Mouse (Mus musculus): ENCODE results near the gene Gnat1. TPM values are rescaled to one million over a fixed set of nuclear protein-coding genes. Genes with fewer than 3 reads are reported as not detected.

The Gnat1 gene
- polyA plus RNA-seq, 1 experiment from 2014 or later = 1.9 TPM

GRCm38 (mm10) chr9:107626158-107626843, 53.2 kb downstream of the Gnat1 start:
- Histone ChIP-seq H3K9me3 (ENCODE audit: control insufficient read depth) (no peaks in the 10 kb centered on the region), H3K36me3 (ENCODE audit: control insufficient read depth, insufficient read depth) (peaks cover 23% of the 10 kb centered on the region), H3K27ac (ENCODE audit: low read depth, low read length) (0 out of 2 replicates have a peak overlapping the region, but pooled peaks have one; percentile 54), H3K9ac (ENCODE audit: low read depth, low read length) (peak overlapping the region; percentile 34; the same call in 1 of the 2 replicates), H3K4me3 (ENCODE audit: low read depth, low read length) (no peak overlapping the region), H3K4me2 (replicated peaks; ENCODE audit: low read depth) (peak overlapping the region; percentile 41), H3K27me3 (replicated peaks; ENCODE audit: control insufficient read depth, insufficient read depth, low read length) (no peaks in the 10 kb centered on the region), H3K4me1 (replicated peaks; ENCODE audit: control insufficient read depth, insufficient read depth, low read length) (peaks cover 27% of the 10 kb centered on the region)
- 0 out of 2 replicates have a peak, but pooled peaks have one; percentile 1 for ATAC-seq
- 53% methylated on average over 15 of the region's 15 CpGs for WGBS
- no peak for TF ChIP-seq CTCF (IDR thresholded peaks at IDR 0.05; ENCODE audit: low read depth)

- Histone ChIP-seq H3K4me3 (ENCODE audit: low read depth, low read length) (no peak overlapping the region), H3K27me3 (replicated peaks; ENCODE audit: control insufficient read depth, insufficient read depth, low read length) (no peaks in the 10 kb centered on the region), H3K4me2 (replicated peaks; ENCODE audit: low read depth) (no peak overlapping the region), H3K36me3 (ENCODE audit: control insufficient read depth, insufficient read depth) (peaks cover 25% of the 10 kb centered on the region), H3K9me3 (ENCODE audit: control insufficient read depth) (no peaks in the 10 kb centered on the region), H3K27ac (ENCODE audit: low read depth, low read length) (peak overlapping the region; percentile 21; the same call in 1 of the 2 replicates), H3K4me1 (replicated peaks; ENCODE audit: control insufficient read depth, insufficient read depth, low read length) (peaks cover 27% of the 10 kb centered on the region), H3K9ac (ENCODE audit: low read depth, low read length) (no peak overlapping the region)
- TF ChIP-seq CTCF (IDR thresholded peaks at IDR 0.05; ENCODE audit: low read depth) = peak; percentile 63
- ATAC-seq = no peak
- 91% methylated on average over 12 of the region's 12 CpGs for WGBS
Measured at GRCm38 (mm10) chr9:107625351-107626128, 54.0 kb downstream of the Gnat1 start.

GRCm38 (mm10) chr9:107624951-107625350, 54.6 kb downstream of the Gnat1 start:
- H3K27ac ChIP-seq (ENCODE audit: low read depth, low read length) = peak overlapping the region; percentile 52; the same call in 1 of the 2 replicates
- H3K4me3 ChIP-seq (ENCODE audit: low read depth, low read length) = no peak overlapping the region
- peaks cover 30% of the 10 kb centered on the region for H3K36me3 ChIP-seq (ENCODE audit: control insufficient read depth, insufficient read depth)
- no peaks in the 10 kb centered on the region for H3K9me3 ChIP-seq (ENCODE audit: control insufficient read depth)
- H3K4me1 ChIP-seq (replicated peaks; ENCODE audit: control insufficient read depth, insufficient read depth, low read length) = peaks cover 26% of the 10 kb centered on the region
- H3K4me2 ChIP-seq (replicated peaks; ENCODE audit: low read depth) = no peak overlapping the region
- ATAC-seq = peak; percentile 11; the same call in 1 of the 2 replicates
- no peak overlapping the region for H3K9ac ChIP-seq (ENCODE audit: low read depth, low read length)
- no peak for TF ChIP-seq CTCF (IDR thresholded peaks at IDR 0.05; ENCODE audit: low read depth)
- WGBS = 87% methylated on average over 3 of the region's 3 CpGs
- no peaks in the 10 kb centered on the region for H3K27me3 ChIP-seq (replicated peaks; ENCODE audit: control insufficient read depth, insufficient read depth, low read length)

- TF ChIP-seq CTCF (IDR thresholded peaks at IDR 0.05; ENCODE audit: low read depth) = no peak
- Histone ChIP-seq H3K27ac (ENCODE audit: low read depth, low read length) (peak overlapping the region; percentile 52), H3K36me3 (ENCODE audit: control insufficient read depth, insufficient read depth) (peaks cover 35% of the 10 kb centered on the region), H3K4me2 (replicated peaks; ENCODE audit: low read depth) (peak overlapping the region; percentile 4), H3K9me3 (ENCODE audit: control insufficient read depth) (no peaks in the 10 kb centered on the region), H3K4me1 (replicated peaks; ENCODE audit: control insufficient read depth, insufficient read depth, low read length) (peaks cover 27% of the 10 kb centered on the region), H3K9ac (ENCODE audit: low read depth, low read length) (no peak overlapping the region), H3K27me3 (replicated peaks; ENCODE audit: control insufficient read depth, insufficient read depth, low read length) (no peaks in the 10 kb centered on the region), H3K4me3 (ENCODE audit: low read depth, low read length) (no peak overlapping the region)
- 57% methylated on average over 5 of the region's 5 CpGs for WGBS
- ATAC-seq = peak; percentile 50
Measured at GRCm38 (mm10) chr9:107624539-107624938, 55.0 kb downstream of the Gnat1 start.

Other genes starting within 250 kb of the Gnat1 start
- 36.3 and 38.0 TPM in 2 replicates for gene Tmem115, start 145.8 kb downstream of the Gnat1 start, polyA plus RNA-seq (2015; fragmentation: Nextera tagmentation; extraction: Ambion mirVana)
- gene Cyb561d2, start 137.5 kb downstream of the Gnat1 start, polyA plus RNA-seq (2015; fragmentation: Nextera tagmentation; extraction: Ambion mirVana) = 36.3 and 38.9 TPM in 2 replicates
- 20.0 and 20.7 TPM in 2 replicates for gene Nprl2, start 137.5 kb downstream of the Gnat1 start, polyA plus RNA-seq (2015; fragmentation: Nextera tagmentation; extraction: Ambion mirVana)
- 4.0 and 5.0 TPM in 2 replicates for gene Zmynd10, start 132.4 kb downstream of the Gnat1 start, polyA plus RNA-seq (2015; fragmentation: Nextera tagmentation; extraction: Ambion mirVana)
- gene Rassf1, start 128.2 kb downstream of the Gnat1 start, polyA plus RNA-seq (2015; fragmentation: Nextera tagmentation; extraction: Ambion mirVana) = 44.3 and 48.0 TPM in 2 replicates
- gene Tusc2, start 116.5 kb downstream of the Gnat1 start, polyA plus RNA-seq (2015; fragmentation: Nextera tagmentation; extraction: Ambion mirVana) = 38.7 and 41.6 TPM in 2 replicates
- 47.5 and 52.8 TPM in 2 replicates for gene Hyal2, start 111.8 kb downstream of the Gnat1 start, polyA plus RNA-seq (2015; fragmentation: Nextera tagmentation; extraction: Ambion mirVana)
- 2.4 and 2.8 TPM in 2 replicates for gene Hyal1, start 102.8 kb downstream of the Gnat1 start, polyA plus RNA-seq (2015; fragmentation: Nextera tagmentation; extraction: Ambion mirVana)
- gene Naa80, start 100.8 kb downstream of the Gnat1 start, polyA plus RNA-seq (2015; fragmentation: Nextera tagmentation; extraction: Ambion mirVana) = 20.4 and 21.4 TPM in 2 replicates
- gene Hyal3, start 98.9 kb downstream of the Gnat1 start, polyA plus RNA-seq (2015; fragmentation: Nextera tagmentation; extraction: Ambion mirVana) = 0.31 and 0.50 TPM in 2 replicates
- 36.9 and 38.9 TPM in 2 replicates for gene Ifrd2, start 92.1 kb downstream of the Gnat1 start, polyA plus RNA-seq (2015; fragmentation: Nextera tagmentation; extraction: Ambion mirVana)
- 37.1 and 37.3 TPM in 2 replicates for gene Sema3b, start 70.5 kb downstream of the Gnat1 start, polyA plus RNA-seq (2015; fragmentation: Nextera tagmentation; extraction: Ambion mirVana)
- gene Gnai2, start 44.3 kb downstream of the Gnat1 start, polyA plus RNA-seq (2015; fragmentation: Nextera tagmentation; extraction: Ambion mirVana) = 245 and 265 TPM in 2 replicates
- 15.5 and 15.6 TPM in 2 replicates for gene Slc38a3, start 10.2 kb downstream of the Gnat1 start, polyA plus RNA-seq (2015; fragmentation: Nextera tagmentation; extraction: Ambion mirVana)
- 3.9 and 4.4 TPM in 2 replicates for gene Sema3f, start 30.8 kb upstream of the Gnat1 start, polyA plus RNA-seq (2015; fragmentation: Nextera tagmentation; extraction: Ambion mirVana)
- gene Rbm5, start 91.3 kb upstream of the Gnat1 start, polyA plus RNA-seq (2015; fragmentation: Nextera tagmentation; extraction: Ambion mirVana) = 48.9 and 51.4 TPM in 2 replicates
- 21.1 and 26.2 TPM in 2 replicates for gene Rbm6, start 193.5 kb upstream of the Gnat1 start, polyA plus RNA-seq (2015; fragmentation: Nextera tagmentation; extraction: Ambion mirVana)
- 31.6 and 34.7 TPM in 2 replicates for gene Mon1a, start 208.4 kb upstream of the Gnat1 start, polyA plus RNA-seq (2015; fragmentation: Nextera tagmentation; extraction: Ambion mirVana)
- gene Mst1r, start 227.2 kb upstream of the Gnat1 start, polyA plus RNA-seq (2015; fragmentation: Nextera tagmentation; extraction: Ambion mirVana) = 7.1 and 8.8 TPM in 2 replicates
- not detected in 2 replicates for gene Actl11, start 248.8 kb upstream of the Gnat1 start, polyA plus RNA-seq (2015; fragmentation: Nextera tagmentation; extraction: Ambion mirVana)